Mouse (Mus musculus): ENCODE measurements around the gene Rab28.

Rab28 gene

DNA sequence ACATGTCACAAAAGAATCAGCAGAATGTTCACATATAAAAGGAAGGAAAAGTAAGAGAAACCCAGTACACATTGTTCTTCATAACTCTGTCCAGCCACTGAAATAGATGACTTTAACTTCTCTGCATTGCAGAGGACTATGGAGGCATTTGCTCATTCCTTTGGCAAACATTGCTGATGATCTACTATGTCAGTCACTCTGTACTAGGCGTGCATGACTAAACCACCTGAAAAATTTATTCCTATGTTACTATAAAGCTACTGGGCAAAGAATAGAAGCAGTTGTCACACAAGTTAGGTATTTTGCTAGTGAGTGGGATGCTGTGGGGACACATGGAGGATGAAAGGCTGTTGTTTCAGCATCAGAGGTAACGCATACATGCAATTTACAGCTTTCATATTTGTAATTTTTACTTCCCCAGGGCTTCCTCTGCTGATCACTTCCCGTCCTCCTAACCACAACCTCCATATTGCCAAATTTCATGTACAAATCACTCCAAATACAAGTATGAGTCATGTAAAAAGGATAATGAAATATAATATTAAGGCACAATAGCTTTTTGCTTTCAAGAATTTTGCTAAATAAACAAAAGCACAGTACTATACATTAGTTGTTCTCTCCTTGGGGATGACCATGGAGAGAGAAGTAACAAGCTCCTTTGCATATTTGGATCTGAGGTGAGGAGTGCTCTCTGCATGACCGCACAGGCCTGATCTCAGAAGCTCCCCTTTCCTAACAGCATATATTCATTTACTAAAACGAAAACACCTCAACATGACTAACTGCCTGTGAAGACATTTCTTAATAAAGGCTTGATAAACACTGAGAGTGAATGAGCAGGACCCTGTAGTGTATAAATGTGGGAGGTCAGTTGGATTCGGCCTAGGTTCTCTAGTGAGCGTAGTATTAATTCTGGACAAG is 80.5 kb downstream of the Rab28 start:
- DNase-seq (ENCODE audit: low spot score in 2 of 2) = no peak

DNA sequence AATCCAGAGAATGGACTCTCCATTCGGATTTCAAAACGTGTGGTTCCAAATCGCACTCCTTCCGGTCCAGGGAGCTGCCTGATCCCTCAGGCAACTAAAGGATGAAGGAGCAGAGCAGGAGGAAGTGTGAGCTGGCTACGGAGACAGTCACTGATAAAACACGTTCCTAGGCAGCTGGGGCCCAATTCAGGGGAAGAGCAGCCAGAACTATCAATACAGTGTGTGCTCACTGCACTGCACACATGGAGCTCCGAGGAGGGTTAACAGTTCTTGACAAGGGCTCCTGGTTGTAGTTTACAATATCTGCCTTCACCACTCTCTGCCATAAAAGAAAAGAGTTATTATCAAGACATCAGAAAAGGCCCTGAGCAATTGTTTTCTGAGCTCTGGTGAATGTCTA is 82.4 kb downstream of the Rab28 start:
- no peak for DNase-seq (ENCODE audit: low spot score in 2 of 2)

DNA sequence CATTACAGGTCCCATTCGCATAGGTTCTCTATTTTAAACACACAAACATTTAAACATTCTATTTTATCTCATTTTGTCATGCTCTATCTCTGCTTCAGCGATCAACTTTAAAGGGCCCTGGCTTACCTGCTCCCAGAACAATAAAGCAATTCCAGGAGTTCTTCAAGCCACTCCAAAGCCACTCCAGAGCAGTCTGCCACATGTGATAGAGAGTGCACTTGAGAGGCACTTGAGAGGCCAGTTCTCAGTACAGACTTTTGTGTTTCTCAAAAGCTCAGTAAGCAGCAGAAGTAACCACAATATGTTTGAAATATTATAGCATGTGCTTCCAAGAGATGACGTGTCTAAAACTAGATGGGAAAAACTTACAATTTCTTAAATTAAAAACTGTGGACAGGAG is 86.2 kb downstream of the Rab28 start:
- DNase-seq (ENCODE audit: low spot score in 2 of 2) = no peak

DNA sequence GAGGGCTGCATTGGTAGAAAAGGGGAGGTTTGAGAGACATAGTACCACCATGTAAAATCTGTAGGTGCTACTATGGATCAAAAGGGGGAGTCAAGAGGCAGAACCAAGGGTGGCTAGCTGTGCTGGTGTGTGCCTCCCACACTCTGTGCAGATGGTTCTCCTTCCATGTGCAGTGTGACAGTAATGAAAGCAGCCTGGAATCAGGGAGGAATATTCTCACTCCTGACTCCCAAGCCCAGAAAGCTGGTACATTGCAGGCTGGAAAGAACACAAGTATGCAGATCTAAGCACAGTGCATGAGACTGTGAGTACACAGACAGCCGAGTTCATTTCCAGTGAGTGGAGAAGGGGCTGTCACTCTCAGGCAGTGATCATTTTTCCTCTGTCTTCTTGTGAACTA is 89.0 kb downstream of the Rab28 start:
- no peak for DNase-seq (ENCODE audit: low spot score in 2 of 2)

DNA sequence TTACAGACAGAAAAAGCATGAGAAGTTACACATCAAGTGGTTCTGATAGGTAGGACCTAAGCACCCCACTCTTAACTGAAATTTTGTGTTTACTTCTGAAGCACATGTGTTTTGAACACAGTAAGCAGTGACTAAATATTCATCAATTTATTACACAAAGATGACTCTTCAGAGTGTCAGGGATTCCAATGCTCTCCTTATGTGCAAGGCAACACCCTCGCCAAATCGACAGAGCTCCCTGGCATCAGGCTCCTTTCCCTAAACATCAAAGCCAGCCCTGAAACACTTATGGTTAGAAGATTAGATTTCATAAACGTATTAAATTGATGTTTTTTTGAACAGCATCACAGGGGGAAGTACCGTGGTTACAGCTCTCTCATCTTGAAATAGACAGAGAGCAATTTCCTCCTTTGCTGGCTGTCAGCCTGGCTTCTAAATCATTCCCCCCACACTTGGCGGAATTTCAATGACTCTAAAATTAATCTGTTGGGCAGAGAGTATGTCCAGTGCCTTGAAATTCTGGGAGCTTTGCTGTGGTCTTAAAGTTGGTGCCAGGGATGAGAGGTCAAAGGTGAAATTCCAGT is 97.4 kb downstream of the Rab28 start:
- DNase-seq (ENCODE audit: low spot score in 2 of 2) = no peak

DNA sequence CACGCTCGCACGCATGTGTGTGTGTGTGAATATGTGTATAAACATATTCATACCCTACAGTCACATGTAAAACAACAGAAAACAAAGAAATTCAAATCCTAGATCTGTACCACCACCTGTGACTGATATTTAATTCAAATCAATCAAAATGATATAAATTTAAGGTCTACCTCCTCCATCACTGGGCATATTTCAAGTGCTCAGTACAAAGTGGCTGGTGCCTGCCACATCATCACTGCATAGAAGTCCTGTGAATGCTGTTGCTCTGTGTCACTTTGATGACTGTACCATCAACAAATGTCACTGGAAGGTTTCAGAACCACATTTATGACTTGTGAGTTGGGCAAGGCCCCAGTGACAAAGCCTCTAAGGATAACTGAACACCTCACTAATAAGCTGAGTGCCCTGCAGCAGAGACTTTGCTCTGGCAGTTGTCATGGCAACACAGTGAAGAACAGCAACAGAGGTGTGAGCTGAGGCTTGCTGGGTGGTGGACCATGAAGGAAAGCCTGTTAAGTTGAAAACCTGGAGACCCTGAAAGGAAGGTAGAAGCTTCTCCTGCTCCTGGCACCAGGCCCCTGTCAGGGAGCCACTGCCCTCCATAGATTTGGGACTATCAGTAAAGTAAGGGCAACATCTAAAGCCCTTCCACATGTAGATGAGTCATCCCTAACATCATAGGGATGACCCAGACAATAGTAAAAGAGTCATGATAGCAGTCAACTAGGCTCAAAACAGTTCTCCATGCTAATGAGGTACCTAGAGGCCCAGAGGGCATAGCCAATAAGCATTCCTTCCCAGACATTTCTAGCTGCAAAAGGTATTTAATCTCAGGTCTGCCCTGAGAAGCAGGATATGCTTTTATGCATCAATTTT is 111.5 kb downstream of the Rab28 start:
- no peak for DNase-seq (ENCODE audit: low spot score in 2 of 2)

DNA sequence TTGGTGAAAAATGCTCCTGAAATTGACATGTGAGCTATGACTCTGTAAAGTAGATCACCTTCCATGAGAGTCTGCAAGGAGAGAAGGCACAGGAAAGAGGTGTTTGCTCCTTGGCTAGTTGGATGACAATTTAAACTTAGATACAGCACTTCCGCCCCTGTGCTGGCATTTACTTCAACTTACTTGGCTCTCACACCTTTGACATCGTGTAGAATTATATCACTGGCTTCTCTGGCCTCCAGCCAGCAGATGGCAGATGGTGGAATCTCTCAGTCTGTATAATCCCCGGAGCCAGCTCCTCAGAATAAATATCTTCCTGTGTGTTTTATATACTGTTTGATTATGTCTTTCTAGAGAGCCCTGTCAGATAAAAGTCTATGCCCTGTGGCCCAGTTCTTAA is 112.8 kb downstream of the Rab28 start:
- DNase-seq (ENCODE audit: low spot score in 2 of 2) = no peak

DNA sequence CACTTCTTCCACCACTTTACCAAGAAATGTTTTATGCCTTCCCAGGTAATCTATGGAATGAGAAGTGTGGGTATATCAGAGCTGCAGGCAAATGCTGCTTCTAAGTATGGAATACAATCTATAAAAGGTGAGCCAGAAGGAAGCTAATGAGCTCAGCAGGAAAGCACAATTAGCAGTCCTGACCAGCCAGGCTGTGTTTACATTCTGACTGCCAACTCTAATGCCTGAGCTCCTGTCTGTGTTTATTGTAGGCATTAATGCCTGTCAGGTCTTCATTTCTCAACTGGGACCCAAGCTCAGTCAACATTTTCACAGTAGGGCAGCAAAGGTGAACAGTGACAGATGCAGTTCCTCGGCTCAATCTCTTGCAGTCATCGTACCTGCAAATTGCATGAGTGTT is 129.9 kb downstream of the Rab28 start:
- no peak for DNase-seq (ENCODE audit: low spot score in 2 of 2)

Measured in frontal cortex, postnatal 25 days (tissue).